ENCODE assay signal across 13 mouse cellular contexts in genomic region chr4:117646926-117647755, GRCm38 (mm10). TPM values are rescaled to one million over a fixed set of nuclear protein-coding genes. Genes with fewer than 3 reads are reported as not detected.
DNase-seq lines count a peak whose midpoint lies in the region; ATAC-seq and TF ChIP-seq lines count a peak whose summit lies in the region.
"Had no signal": no experiment of that assay in that cellular context is flagged by ENCODE, and none has a peak within 500 bp of the region (broad histone marks: within the 10 kb centered on the region; RNA-seq: fewer than 3 reads in every experiment).

No protein-coding gene starts in this region.

- H3K4me3 ChIP-seq in heart, embryonic 13.5 days = no peak overlapping the region
- H3K4me3 ChIP-seq in heart, embryonic 10.5 days = no peak overlapping the region
- H3K4me3 ChIP-seq in forebrain, postnatal 0 days (ENCODE audit: low read depth, low read length) = no peak overlapping the region
- no peak overlapping the region for H3K4me3 ChIP-seq in limb, embryonic 15.5 days
- no peak overlapping the region for H3K4me3 ChIP-seq in neural tube, embryonic 14.5 days (ENCODE audit: low read depth, low read length)
- H3K4me3 ChIP-seq: limb, embryonic 12.5 days had no signal

- H3K36me3 ChIP-seq in heart, embryonic 13.5 days = peaks cover 34% of the 10 kb centered on the region
- peaks cover 16% of the 10 kb centered on the region for H3K36me3 ChIP-seq in heart, embryonic 10.5 days
- 0 out of 2 replicates have a peak, but pooled peaks cover 4% of the 10 kb centered on the region for H3K36me3 ChIP-seq in forebrain, postnatal 0 days (ENCODE audit: insufficient read depth)
- peaks cover 11% of the 10 kb centered on the region for H3K36me3 ChIP-seq in limb, embryonic 15.5 days
- no peaks in the 10 kb centered on the region for H3K36me3 ChIP-seq in neural tube, embryonic 14.5 days (ENCODE audit: control insufficient read depth, insufficient read depth, low read length)

- ATAC-seq in heart, embryonic 13.5 days (ENCODE audit: extremely low read depth, insufficient number of reproducible peaks, low FRiP score, low TSS enrichment) = no peak
- ATAC-seq in forebrain, postnatal 0 days = no peak
- no peak for ATAC-seq in limb, embryonic 15.5 days (ENCODE audit: insufficient number of reproducible peaks, low FRiP score, low TSS enrichment, low read depth)
- no peak for ATAC-seq in neural tube, embryonic 14.5 days (ENCODE audit: low read depth)

- no peak overlapping the region for H3K27ac ChIP-seq in heart, embryonic 13.5 days (replicated peaks)
- no peak overlapping the region for H3K27ac ChIP-seq in heart, embryonic 10.5 days
- peak overlapping the region; percentile 40; the same call in 1 of the 2 replicates for H3K27ac ChIP-seq in forebrain, postnatal 0 days (ENCODE audit: low read depth, low read length)
- H3K27ac ChIP-seq in limb, embryonic 15.5 days = peak overlapping the region; percentile 23; the same call in 1 of the 2 replicates
- H3K27ac ChIP-seq in neural tube, embryonic 14.5 days (ENCODE audit: low read depth, low read length) = peak overlapping the region; percentile 73
- H3K27ac ChIP-seq: limb, embryonic 12.5 days had no signal

- H3K9ac ChIP-seq in heart, embryonic 13.5 days = peak overlapping the region; percentile 17
- H3K9ac ChIP-seq in forebrain, postnatal 0 days = peak overlapping the region; percentile 14
- H3K9ac ChIP-seq in limb, embryonic 15.5 days = no peak overlapping the region
- H3K9ac ChIP-seq in neural tube, embryonic 14.5 days (replicated peaks; ENCODE audit: low read depth, low read length) = no peak overlapping the region
- H3K9ac ChIP-seq: limb, embryonic 12.5 days had no signal

- DNase-seq in heart, embryonic 10.5 days (ENCODE audit: low spot score) = no peak
- no peak for DNase-seq in forebrain, postnatal 0 days
- no peak for DNase-seq in retina, postnatal 1 day
- no peak for DNase-seq in spleen, adult 12 weeks (ENCODE audit: low spot score)
- DNase-seq in gastrocnemius, adult 18-20 months (ENCODE audit: low spot score) = no peak
- DNase-seq: heart, postnatal 14 days; kidney, adult 9 months; lung, adult 18-20 months had no signal

- H3K9me3 ChIP-seq in heart, embryonic 13.5 days = no peaks in the 10 kb centered on the region
- no peaks in the 10 kb centered on the region for H3K9me3 ChIP-seq in heart, embryonic 10.5 days
- no peaks in the 10 kb centered on the region for H3K9me3 ChIP-seq in forebrain, postnatal 0 days (ENCODE audit: low read length)
- H3K9me3 ChIP-seq in limb, embryonic 15.5 days = no peaks in the 10 kb centered on the region
- no peaks in the 10 kb centered on the region for H3K9me3 ChIP-seq in neural tube, embryonic 14.5 days (ENCODE audit: control insufficient read depth, low read length)
- H3K9me3 ChIP-seq: G1E; limb, embryonic 12.5 days had no signal

- 59% methylated on average over 23 of the region's 23 CpGs for WGBS in heart, embryonic 13.5 days
- 53% methylated on average over 23 of the region's 23 CpGs for WGBS in heart, embryonic 10.5 days
- WGBS in forebrain, postnatal 0 days = 22% methylated on average over 23 of the region's 23 CpGs
- WGBS in limb, embryonic 15.5 days = 70% methylated on average over 23 of the region's 23 CpGs
- 33% methylated on average over 23 of the region's 23 CpGs for WGBS in neural tube, embryonic 14.5 days

- no peak overlapping the region for H3K4me2 ChIP-seq in heart, embryonic 13.5 days
- 0 out of 2 replicates have a peak overlapping the region, but pooled peaks have one; percentile 10 for H3K4me2 ChIP-seq in forebrain, postnatal 0 days (ENCODE audit: low read depth)
- H3K4me2 ChIP-seq in limb, embryonic 15.5 days = no peak overlapping the region
- no peak overlapping the region for H3K4me2 ChIP-seq in neural tube, embryonic 14.5 days (ENCODE audit: low read depth, low read length)
- H3K4me2 ChIP-seq: limb, embryonic 12.5 days had no signal

- no peak for TF ChIP-seq CTCF in forebrain, postnatal 0 days (IDR thresholded peaks at IDR 0.05; ENCODE audit: low read depth)

- H3K27me3 ChIP-seq in heart, embryonic 13.5 days (replicated peaks) = no peaks in the 10 kb centered on the region
- no peaks in the 10 kb centered on the region for H3K27me3 ChIP-seq in heart, embryonic 10.5 days (ENCODE audit: insufficient read depth, poor library complexity, severe bottlenecking)
- no peaks in the 10 kb centered on the region for H3K27me3 ChIP-seq in forebrain, postnatal 0 days (ENCODE audit: insufficient read depth, low read length)
- no peaks in the 10 kb centered on the region for H3K27me3 ChIP-seq in limb, embryonic 15.5 days
- H3K27me3 ChIP-seq in neural tube, embryonic 14.5 days (ENCODE audit: control insufficient read depth, insufficient read depth, low read length) = no peaks in the 10 kb centered on the region

- H3K4me1 ChIP-seq in heart, embryonic 13.5 days = peaks cover 33% of the 10 kb centered on the region
- peaks cover 51% of the 10 kb centered on the region for H3K4me1 ChIP-seq in heart, embryonic 10.5 days
- H3K4me1 ChIP-seq in forebrain, postnatal 0 days (ENCODE audit: insufficient read depth) = peaks cover 24% of the 10 kb centered on the region; the same call in 1 of the 2 replicates
- peaks cover 36% of the 10 kb centered on the region for H3K4me1 ChIP-seq in limb, embryonic 15.5 days
- peaks cover 37% of the 10 kb centered on the region for H3K4me1 ChIP-seq in neural tube, embryonic 14.5 days (ENCODE audit: control insufficient read depth, insufficient read depth, low read length)

RNA-seq across cellular contexts. Expression of gene Dmap1, which starts 34.9 kb away (rescaled TPM):
- polyA plus RNA-seq in heart, embryonic 13.5 days (2015; fragmentation: Nextera tagmentation; extraction: Ambion mirVana) = 42.1 and 42.3 TPM in 2 replicates
- polyA plus RNA-seq in heart, embryonic 10.5 days (2016; fragmentation: Nextera tagmentation; extraction: Ambion mirVana) = 54.6 and 63.6 TPM in 2 replicates
- total RNA-seq in forebrain, postnatal 0 days (2014; rRNA removed) = 75.0 and 88.4 TPM in 2 replicates
- 80.4 and 84.7 TPM in 2 replicates for polyA plus RNA-seq in forebrain, postnatal 0 days (2015; fragmentation: Nextera tagmentation; extraction: Ambion mirVana)
- 51.8 and 58.0 TPM in 2 replicates for polyA plus RNA-seq in limb, embryonic 15.5 days (2015; fragmentation: Nextera tagmentation; extraction: Ambion mirVana)
- 81.3 and 87.5 TPM in 2 replicates for polyA plus RNA-seq in neural tube, embryonic 14.5 days (2014; fragmentation: Nextera tagmentation; extraction: Ambion mirVana)
- total RNA-seq in gastrocnemius, adult 18-20 months (2021) = 10 to 100 TPM; 14.9 to 15.7 TPM

Comparison
In these comparisons a context has a peak if more than half of its experiments do, and no peak if none do; other contexts are left out.
1. H3K27ac ChIP-seq: peak in forebrain, postnatal 0 days (single experiment), limb, embryonic 15.5 days (single experiment) and neural tube, embryonic 14.5 days (single experiment); none in heart, embryonic 13.5 days (single experiment) and heart, embryonic 10.5 days (single experiment).
2. H3K9ac ChIP-seq: peak in heart, embryonic 13.5 days (single experiment) and forebrain, postnatal 0 days (single experiment); none in limb, embryonic 15.5 days (single experiment) and neural tube, embryonic 14.5 days (single experiment).